Mouse (Mus musculus) heart, embryonic 16.5 days (tissue): Measurements from ENCODE around the gene Sync. TPM values are rescaled to one million over a fixed set of nuclear protein-coding genes. Genes with fewer than 3 reads are reported as not detected.

Source experiments
- ATAC-seq: fragments of 200-750 bp; cut with Nextera tagmentation; replicated peaks from 2 replicates; pipeline ENCODE4 v1.8.0; 2017; ENCODE audit warnings: moderate number of reproducible peaks; ENCODE audit not compliant: insufficient read depth, low FRiP score; ENCODE audit errors: extremely low read depth
- H3K27ac ChIP-seq: fragments of 300-500 bp; sonication (generic); 2 replicates; pipeline ENCODE4 v1.5.1; 2014; ENCODE audit warnings: mild to moderate bottlenecking, low read length, control low read depth, moderate library complexity
- H3K27me3 ChIP-seq: fragments of 300-500 bp; sonication (generic); 2 replicates; pipeline ENCODE4 v1.6.1; 2014; ENCODE audit warnings: low read length, mixed read lengths; ENCODE audit not compliant: control insufficient read depth, insufficient read depth
- H3K36me3 ChIP-seq: fragments of 300-500 bp; sonication (generic); 2 replicates; pipeline ENCODE4 v1.6.1; 2014; ENCODE audit not compliant: control insufficient read depth, insufficient read depth
- H3K4me1 ChIP-seq: fragments of 300-500 bp; sonication (generic); 2 replicates; pipeline ENCODE4 v1.6.1; 2014; ENCODE audit warnings: low read length, mixed read lengths; ENCODE audit not compliant: control insufficient read depth, insufficient read depth
- H3K4me2 ChIP-seq: fragments of 300-500 bp; sonication (generic); 2 replicates; pipeline ENCODE4 v1.6.1; 2014; ENCODE audit warnings: low read depth, mild to moderate bottlenecking, control low read depth, low read length
- H3K4me3 ChIP-seq: fragments of 300-500 bp; sonication (generic); 2 replicates; pipeline ENCODE4 v1.5.1; 2014; ENCODE audit warnings: mild to moderate bottlenecking, control low read depth, low read length
- H3K9ac ChIP-seq: fragments of 300-500 bp; sonication (generic); 2 replicates; pipeline ENCODE4 v1.6.1; 2014; ENCODE audit warnings: low read length, control low read depth
- H3K9me3 ChIP-seq: fragments of 300-500 bp; sonication (generic); replicated peaks from 2 replicates; pipeline ENCODE4 v1.6.1; 2016; ENCODE audit warnings: low read length; ENCODE audit not compliant: control insufficient read depth
- WGBS: fragments of 180-500 bp; shearing (Covaris S2); extraction: QIAGEN DNeasy Blood & Tissue Kit; methylation state at CpG from one replicate; pipeline ENCODE4 v1.1.7; 2014; 5-methylcytosine and 5-hydroxymethylcytosine counted together
- polyA plus RNA-seq: library from polyadenylated mRNA; unstranded; fragments of >200 nt; fragmentation: Nextera tagmentation; extraction: Ambion mirVana; gene quantifications from 2 replicates; pipeline ENCODE4 v1.2.1, GENCODE M21; 2015

The Sync gene
- polyA plus RNA-seq, 1 experiment from 2014 or later = 1.9 TPM

DNA sequence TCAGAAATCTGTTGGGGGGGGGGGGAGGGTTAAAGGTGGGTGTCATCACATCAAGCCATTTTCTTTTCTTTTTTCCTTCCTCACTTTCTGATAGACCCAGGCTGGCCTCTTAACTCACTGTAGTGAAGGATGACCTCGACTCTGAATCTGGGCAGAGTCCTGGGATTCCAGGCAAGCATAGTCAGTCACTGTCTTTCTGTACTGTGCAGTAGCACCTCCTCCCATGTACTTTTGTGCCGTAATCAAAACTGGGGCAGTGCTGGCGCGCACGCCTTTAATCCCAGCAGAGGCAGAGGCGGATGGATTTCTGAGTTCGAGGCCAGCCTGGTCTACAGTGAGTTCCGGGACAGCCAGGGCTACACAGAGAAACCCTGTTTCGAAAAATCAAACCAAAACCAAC is 16.4 kb downstream of the Sync start:
- Histone ChIP-seq H3K36me3 (peaks cover 25% of the 10 kb centered on the region), H3K27ac (peak overlapping the region; percentile 27; the same call in 1 of the 2 replicates), H3K4me2 (no peak overlapping the region), H3K27me3 (no peaks in the 10 kb centered on the region), H3K9me3 (no peaks in the 10 kb centered on the region), H3K4me3 (no peak overlapping the region), H3K4me1 (peaks cover 9% of the 10 kb centered on the region), H3K9ac (no peak overlapping the region)
- no peak for ATAC-seq
- WGBS = 76% methylated on average over 9 of the region's 9 CpGs

DNA sequence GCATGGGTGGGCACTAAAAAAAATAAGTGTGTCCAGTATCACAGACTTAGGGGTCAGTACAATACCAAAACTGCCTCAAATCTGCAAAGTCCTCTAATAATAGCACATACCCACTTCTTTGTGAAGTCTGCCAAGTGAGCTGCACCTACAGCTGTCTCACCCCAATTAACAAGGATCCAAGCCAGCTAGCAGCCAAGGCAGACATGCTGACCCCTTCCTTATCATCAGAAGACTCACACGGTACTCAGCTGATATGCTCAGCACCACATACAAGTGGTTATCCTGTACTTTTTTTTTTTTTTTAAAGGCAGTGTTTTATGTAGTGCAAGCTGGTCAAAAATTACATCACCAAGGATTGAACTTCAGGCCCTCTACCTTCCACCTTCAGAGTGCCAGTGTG is 16.9 kb downstream of the Sync start:
- Histone ChIP-seq H3K36me3 (peaks cover 28% of the 10 kb centered on the region), H3K4me1 (peaks cover 6% of the 10 kb centered on the region), H3K27me3 (no peaks in the 10 kb centered on the region), H3K9me3 (no peaks in the 10 kb centered on the region), H3K4me2 (no peak overlapping the region), H3K9ac (no peak overlapping the region), H3K4me3 (no peak overlapping the region), H3K27ac (peak overlapping the region; percentile 27; the same call in 1 of the 2 replicates)
- 13% methylated on average over 1 of the region's 1 CpGs for WGBS
- ATAC-seq = no peak

DNA sequence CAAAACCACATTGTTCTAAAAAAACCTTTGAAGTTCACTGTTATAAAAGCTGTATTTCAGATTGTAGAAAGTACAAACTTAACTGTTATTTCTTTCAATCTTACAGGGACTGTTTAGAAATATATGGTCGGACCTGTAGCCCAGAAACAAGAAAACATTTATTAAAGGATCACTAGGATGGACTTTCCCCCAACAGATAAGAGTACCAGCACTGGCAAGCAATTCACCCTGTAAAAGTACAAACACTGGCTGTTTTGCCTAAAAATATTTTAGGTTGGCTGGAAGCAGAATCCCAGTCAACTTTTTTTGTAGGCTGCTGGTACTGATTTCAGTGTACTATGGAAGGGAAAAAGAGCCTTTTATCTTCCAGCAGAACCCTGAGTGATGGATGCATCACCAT is 20.5 kb downstream of the Sync start:
- WGBS = 93% methylated on average over 1 of the region's 1 CpGs
- ATAC-seq = no peak
- H3K9ac ChIP-seq = no peak overlapping the region
- H3K4me3 ChIP-seq = no peak overlapping the region
- H3K27me3 ChIP-seq = no peaks in the 10 kb centered on the region
- H3K9me3 ChIP-seq = no peaks in the 10 kb centered on the region
- H3K36me3 ChIP-seq = peaks cover 47% of the 10 kb centered on the region
- H3K4me2 ChIP-seq = no peak overlapping the region
- H3K4me1 ChIP-seq = peaks cover 6% of the 10 kb centered on the region
- no peak overlapping the region for H3K27ac ChIP-seq

DNA sequence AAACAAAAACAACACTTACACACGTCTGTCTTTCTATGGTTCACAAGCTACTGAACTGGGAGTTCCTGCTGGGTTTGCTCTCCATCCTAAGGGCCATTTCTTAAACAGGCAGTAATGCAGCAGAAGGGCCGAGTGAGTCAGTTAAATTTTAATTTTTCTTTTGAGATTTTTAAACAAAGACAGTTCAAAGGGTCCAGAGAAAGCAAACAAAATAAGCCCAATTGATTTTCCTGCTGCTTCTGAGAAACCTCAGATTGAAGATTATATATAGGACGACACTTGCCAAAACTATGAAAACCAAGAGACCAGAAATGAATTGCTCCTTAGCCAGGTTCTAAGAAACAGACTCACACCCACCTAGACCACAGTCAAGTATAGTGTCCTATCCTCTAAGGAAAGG is 26.5 kb downstream of the Sync start:
- Histone ChIP-seq H3K27me3 (no peaks in the 10 kb centered on the region), H3K4me2 (no peak overlapping the region), H3K4me3 (no peak overlapping the region), H3K9me3 (no peaks in the 10 kb centered on the region), H3K4me1 (no peaks in the 10 kb centered on the region), H3K36me3 (peaks cover 62% of the 10 kb centered on the region), H3K27ac (no peak overlapping the region), H3K9ac (no peak overlapping the region)
- ATAC-seq = no peak
- WGBS = 76% methylated on average over 3 of the region's 3 CpGs

DNA sequence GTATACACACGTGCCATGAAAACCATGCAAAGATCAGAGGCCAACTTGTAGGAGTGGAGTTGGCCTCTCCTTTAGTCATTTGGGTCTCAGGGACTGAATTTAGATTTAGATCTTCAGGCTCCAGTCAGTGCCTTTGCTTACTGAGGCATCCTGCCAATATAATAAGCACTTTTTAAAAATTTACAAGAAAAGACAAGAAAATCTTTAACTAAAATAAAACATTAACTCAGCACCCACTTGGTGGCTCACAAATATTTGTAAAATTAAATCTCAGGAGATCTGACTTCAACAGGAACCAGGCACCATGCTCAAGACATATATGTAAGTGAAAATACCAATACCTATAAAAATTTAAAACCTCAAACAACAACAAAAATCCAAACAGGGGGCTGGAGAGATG is 33.5 kb downstream of the Sync start:
- peaks cover 7% of the 10 kb centered on the region for H3K4me1 ChIP-seq
- ATAC-seq = no peak
- H3K9me3 ChIP-seq = no peaks in the 10 kb centered on the region
- no peak overlapping the region for H3K27ac ChIP-seq
- no peaks in the 10 kb centered on the region for H3K27me3 ChIP-seq
- 89% methylated on average over 1 of the region's 1 CpGs for WGBS
- no peak overlapping the region for H3K4me2 ChIP-seq
- no peak overlapping the region for H3K9ac ChIP-seq
- H3K4me3 ChIP-seq = no peak overlapping the region
- peaks cover 55% of the 10 kb centered on the region for H3K36me3 ChIP-seq

DNA sequence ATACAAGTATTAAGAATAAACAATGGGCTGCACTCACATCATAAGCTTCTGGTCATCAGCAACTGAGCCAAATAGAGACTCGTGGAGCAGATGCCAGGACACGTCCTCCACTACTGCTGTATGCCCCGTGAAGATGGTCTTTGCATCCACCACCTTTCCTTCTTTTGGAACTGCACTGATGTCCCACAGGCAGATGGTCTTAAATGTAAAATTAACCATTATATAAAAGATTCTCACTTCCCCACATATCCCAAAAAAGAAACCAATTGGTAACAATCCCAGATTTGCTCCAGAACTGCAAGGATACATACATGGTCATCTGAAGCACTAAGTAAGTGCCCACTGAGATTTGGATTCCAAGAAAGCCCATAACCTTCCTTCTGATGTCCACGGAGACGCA is 34.6 kb downstream of the Sync start:
- WGBS = 88% methylated on average over 5 of the region's 5 CpGs
- Histone ChIP-seq H3K4me2 (no peak overlapping the region), H3K27ac (no peak overlapping the region), H3K36me3 (peaks cover 51% of the 10 kb centered on the region), H3K4me3 (no peak overlapping the region), H3K27me3 (no peaks in the 10 kb centered on the region), H3K4me1 (peaks cover 9% of the 10 kb centered on the region), H3K9ac (no peak overlapping the region), H3K9me3 (no peaks in the 10 kb centered on the region)
- ATAC-seq = no peak

DNA sequence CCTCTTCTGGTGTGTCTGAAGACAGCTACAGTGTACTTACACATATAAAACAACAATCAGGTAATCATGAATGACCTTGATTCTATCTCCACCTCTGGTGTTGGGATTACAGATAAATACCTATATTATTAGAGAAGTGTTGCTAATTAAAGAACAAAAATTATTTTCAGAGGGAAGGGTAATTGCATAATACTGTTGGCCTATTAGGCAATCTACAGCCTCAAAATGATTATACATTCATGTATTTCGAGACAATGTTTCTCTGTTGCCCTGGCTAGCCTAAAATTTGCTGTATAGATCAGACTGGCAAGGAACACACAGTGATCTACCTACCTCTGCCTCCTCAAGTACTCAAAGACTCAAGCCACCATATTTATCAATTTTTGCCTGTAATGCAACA is 36.1 kb downstream of the Sync start:
- H3K27ac ChIP-seq = no peak overlapping the region
- no peak overlapping the region for H3K4me3 ChIP-seq
- no peak for ATAC-seq
- WGBS = 90% methylated on average over 1 of the region's 1 CpGs
- H3K9me3 ChIP-seq = no peaks in the 10 kb centered on the region
- H3K4me1 ChIP-seq = peaks cover 9% of the 10 kb centered on the region
- peaks cover 53% of the 10 kb centered on the region for H3K36me3 ChIP-seq
- H3K9ac ChIP-seq = no peak overlapping the region
- H3K27me3 ChIP-seq = no peaks in the 10 kb centered on the region
- no peak overlapping the region for H3K4me2 ChIP-seq

DNA sequence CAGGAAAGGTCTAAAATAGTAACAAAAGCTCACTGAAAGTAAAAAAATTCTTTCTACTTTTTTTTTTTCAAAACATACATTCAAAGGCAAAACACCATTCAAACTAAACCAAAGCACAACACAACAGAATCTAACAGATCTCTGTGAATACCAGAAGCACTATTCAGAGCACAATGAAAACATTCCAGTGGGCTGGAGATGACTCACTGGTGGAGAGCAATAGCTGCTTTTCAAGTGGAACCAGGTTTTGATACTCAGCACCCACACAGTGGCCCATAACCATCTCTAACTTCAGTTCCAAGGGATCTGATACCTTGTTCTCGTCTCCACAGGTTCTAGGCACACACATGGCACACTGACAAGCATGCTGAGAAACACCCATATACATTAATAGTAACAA is 37.3 kb downstream of the Sync start:
- H3K9me3 ChIP-seq = no peaks in the 10 kb centered on the region
- 50% methylated on average over 1 of the region's 1 CpGs for WGBS
- H3K4me3 ChIP-seq = no peak overlapping the region
- peaks cover 51% of the 10 kb centered on the region for H3K36me3 ChIP-seq
- no peak overlapping the region for H3K9ac ChIP-seq
- H3K27me3 ChIP-seq = no peaks in the 10 kb centered on the region
- ATAC-seq = no peak
- H3K4me1 ChIP-seq = peaks cover 9% of the 10 kb centered on the region
- no peak overlapping the region for H3K4me2 ChIP-seq
- H3K27ac ChIP-seq = no peak overlapping the region

DNA sequence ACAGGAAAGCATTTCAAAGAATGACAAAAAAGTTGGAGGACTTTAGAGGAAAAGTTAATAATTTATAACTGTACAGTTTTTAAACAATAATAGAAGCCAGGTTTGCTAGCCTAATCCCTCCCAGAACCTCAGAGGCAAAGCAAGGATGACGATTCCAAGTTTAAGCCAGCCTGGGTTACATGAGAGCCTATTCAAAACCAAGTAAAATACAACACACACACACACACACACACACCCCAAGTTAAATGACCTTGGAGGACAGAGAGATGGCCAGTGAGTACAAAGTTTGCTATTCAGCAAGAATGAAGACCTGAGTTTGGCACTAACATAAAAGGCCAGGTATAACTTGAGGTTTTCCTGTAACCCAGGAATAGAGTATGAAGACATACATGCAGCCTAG is 38.8 kb downstream of the Sync start:
- peaks cover 41% of the 10 kb centered on the region for H3K36me3 ChIP-seq
- WGBS = 67% methylated on average over 1 of the region's 1 CpGs

DNA sequence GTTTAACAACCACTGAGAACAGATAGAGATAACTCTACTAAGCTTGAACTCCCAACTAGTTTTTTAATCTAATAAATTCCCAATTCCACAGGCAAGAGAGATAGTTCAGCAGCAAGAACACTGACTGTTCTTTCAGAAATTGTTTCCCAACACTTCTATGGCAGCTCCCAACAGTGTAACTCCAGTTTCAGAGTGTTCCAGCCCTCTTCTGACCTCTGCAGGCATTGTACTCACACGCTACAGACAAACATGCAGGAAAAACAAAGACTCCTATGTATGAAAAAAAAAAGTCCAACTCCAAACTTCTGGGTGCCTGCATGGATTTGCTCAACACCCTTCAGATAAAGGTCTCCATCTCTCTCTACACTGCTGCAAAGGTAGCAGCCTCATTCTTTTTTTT is 45.4 kb downstream of the Sync start:
- Histone ChIP-seq H3K9ac (no peak overlapping the region; the same call in 1 of the 2 replicates), H3K4me2 (peak overlapping the region; percentile 72), H3K4me3 (peak overlapping the region; percentile 93; the same call in 1 of the 2 replicates), H3K9me3 (no peaks in the 10 kb centered on the region), H3K27me3 (no peaks in the 10 kb centered on the region), H3K27ac (no peak overlapping the region), H3K4me1 (peaks cover 23% of the 10 kb centered on the region), H3K36me3 (peaks cover 20% of the 10 kb centered on the region)
- 29% methylated on average over 1 of the region's 1 CpGs for WGBS
- no peak for ATAC-seq

More for the DNA sequence above, 38.8 kb downstream of the Sync start:
- H3K4me3 ChIP-seq = no peak overlapping the region
- no peaks in the 10 kb centered on the region for H3K9me3 ChIP-seq
- no peak overlapping the region for H3K9ac ChIP-seq
- peaks cover 9% of the 10 kb centered on the region for H3K4me1 ChIP-seq
- no peaks in the 10 kb centered on the region for H3K27me3 ChIP-seq
- ATAC-seq = no peak
- H3K4me2 ChIP-seq = no peak overlapping the region
- H3K27ac ChIP-seq = no peak overlapping the region
